Mouse (Mus musculus): ENCODE results near the gene Sncb.

GRCm38 (mm10) chr13:54794843-54795242 lies 28.4 kb upstream of the Sncb start:
- no peak for TF ChIP-seq GATA1 (IDR thresholded peaks at IDR 0.05; ENCODE audit: low read depth, low read length)
- no peak for TF ChIP-seq ZKSCAN1 (IDR thresholded peaks at IDR 0.05; ENCODE audit: low read depth, low read length)
- TF ChIP-seq MAZ (IDR thresholded peaks at IDR 0.05; ENCODE audit: low read depth, low read length): no peak
- no peak for TF ChIP-seq MAX (IDR thresholded peaks at IDR 0.05; ENCODE audit: low read length)
- peak in 1 of 3 experiments; percentile 5; a peak in 1 of 6 replicates for TF ChIP-seq CTCF (IDR thresholded peaks at IDR 0.05 in 2 of 3, conservative IDR thresholded peaks at IDR 0.05 in 1 of 3; ENCODE audit: control insufficient read depth in 1 of 3, insufficient read depth in 1 of 3, low read depth in 2 of 3, low read length in 3 of 3, poor library complexity in 1 of 3, severe bottlenecking in 1 of 3)
- TF ChIP-seq POLR2A (IDR thresholded peaks at IDR 0.05; ENCODE audit: control insufficient read depth in 1 of 2, insufficient read depth in 1 of 2, low read depth in 1 of 2, low read length in 2 of 2, poor library complexity in 1 of 2): no peak
- no peak for TF ChIP-seq ZMIZ1 (IDR thresholded peaks at IDR 0.05; ENCODE audit: low read depth, low read length)
- TF ChIP-seq MAFK (IDR thresholded peaks at IDR 0.05; ENCODE audit: borderline replicate concordance, low read depth, low read length): no peak
- TF ChIP-seq NELFE (IDR thresholded peaks at IDR 0.05; ENCODE audit: low read depth, low read length): no peak
- TF ChIP-seq RAD21 (IDR thresholded peaks at IDR 0.05; ENCODE audit: low read depth, low read length): no peak
- no peak for TF ChIP-seq UBTF (IDR thresholded peaks at IDR 0.05; ENCODE audit: borderline replicate concordance, insufficient read depth, low read depth, low read length)
- TF ChIP-seq USF2 (IDR thresholded peaks at IDR 0.05; ENCODE audit: borderline replicate concordance in 1 of 2, insufficient read depth in 1 of 2, low read depth in 1 of 2, low read length in 2 of 2): no peak
- TF ChIP-seq POLR2AphosphoS2 (IDR thresholded peaks at IDR 0.05; ENCODE audit: low read length): no peak
- TF ChIP-seq ZNF384 (IDR thresholded peaks at IDR 0.05; ENCODE audit: low read depth, low read length): no peak
